Mouse (Mus musculus) limb, embryonic 14.5 days (tissue): ENCODE measurements around the gene Akna. TPM values are rescaled to one million over a fixed set of nuclear protein-coding genes. Genes with fewer than 3 reads are reported as not detected.

Experiments
- ATAC-seq: fragments of 200-750 bp; cut with Nextera tagmentation; 2 replicates; pipeline ENCODE4 v1.8.0; 2017; ENCODE audit warnings: low read depth, moderate number of reproducible peaks, moderate TSS enrichment; ENCODE audit not compliant: low FRiP score
- DNase-seq: peaks from one replicate; pipeline ENCODE4 v3.0.0-alpha.2; 2015; ENCODE audit warnings: low spot score
- H3K27ac ChIP-seq: fragments of 300-500 bp; sonication (generic); replicated peaks from 2 replicates; pipeline ENCODE4 v1.5.1; 2014; ENCODE audit warnings: low read depth, mild to moderate bottlenecking, low read length, moderate library complexity, mixed read lengths
- H3K27me3 ChIP-seq: fragments of 300-500 bp; sonication (generic); 2 replicates; pipeline ENCODE4 v1.6.1; 2014; ENCODE audit warnings: low read length, mixed read lengths; ENCODE audit not compliant: control insufficient read depth, insufficient read depth
- H3K36me3 ChIP-seq: fragments of 300-500 bp; sonication (generic); 2 replicates; pipeline ENCODE4 v1.6.1; 2014; ENCODE audit warnings: mild to moderate bottlenecking, low read length, moderate library complexity, mixed read lengths; ENCODE audit not compliant: control insufficient read depth, insufficient read depth
- H3K4me1 ChIP-seq: fragments of 300-500 bp; sonication (generic); 2 replicates; pipeline ENCODE4 v1.6.1; 2014; ENCODE audit warnings: antibody characterized with exemption, low read length, mixed read lengths; ENCODE audit not compliant: control insufficient read depth, insufficient read depth
- H3K4me2 ChIP-seq: fragments of 300-500 bp; sonication (generic); replicated peaks from 2 replicates; pipeline ENCODE4 v1.6.1; 2014; ENCODE audit warnings: low read depth, mild to moderate bottlenecking, low read length, moderate library complexity; ENCODE audit not compliant: severe bottlenecking
- H3K4me3 ChIP-seq: fragments of 300-500 bp; sonication (generic); replicated peaks from 2 replicates; pipeline ENCODE4 v1.5.1; 2014; ENCODE audit warnings: low read length
- H3K9ac ChIP-seq: fragments of 300-500 bp; sonication (generic); 2 replicates; pipeline ENCODE4 v1.6.1; 2014; ENCODE audit warnings: mild to moderate bottlenecking, low read depth, low read length, moderate library complexity; ENCODE audit not compliant: severe bottlenecking
- H3K9me3 ChIP-seq: fragments of 300-500 bp; sonication (generic); 2 replicates; pipeline ENCODE4 v1.6.1; 2016; ENCODE audit warnings: low read length; ENCODE audit not compliant: control insufficient read depth
- POLR2A ChIP-seq: fragments of 200-500 bp; IDR thresholded peaks from 2 replicates; pipeline ENCODE4 v1.8.0; 2012; ENCODE audit warnings: inconsistent platforms, mild to moderate bottlenecking, moderate library complexity, borderline replicate concordance; ENCODE audit not compliant: insufficient read depth, insufficient read length; ENCODE audit errors: extremely low read depth
- WGBS: fragments of 180-500 bp; shearing (Covaris S2); extraction: QIAGEN DNeasy Blood & Tissue Kit; methylation state at CpG from one replicate; pipeline ENCODE4 v1.1.7; 2014; 5-methylcytosine and 5-hydroxymethylcytosine counted together
- polyA plus RNA-seq, 2 experiments: library from polyadenylated mRNA; depleted of rRNA in 1 of 2; stranded (reverse) in 1 of 2; unstranded in 1 of 2; fragments of >200 nt; fragmentation: Nextera tagmentation in 1 of 2; extraction: Ambion mirVana in 1 of 2; gene quantifications; 2 replicates each; pipeline versions ENCODE4 v1.2.1 to v1.2.3; 2012 to 2014

Gene Akna
- polyA plus RNA-seq, 2 experiments, result 5.4 to 6.2 TPM

DNA sequence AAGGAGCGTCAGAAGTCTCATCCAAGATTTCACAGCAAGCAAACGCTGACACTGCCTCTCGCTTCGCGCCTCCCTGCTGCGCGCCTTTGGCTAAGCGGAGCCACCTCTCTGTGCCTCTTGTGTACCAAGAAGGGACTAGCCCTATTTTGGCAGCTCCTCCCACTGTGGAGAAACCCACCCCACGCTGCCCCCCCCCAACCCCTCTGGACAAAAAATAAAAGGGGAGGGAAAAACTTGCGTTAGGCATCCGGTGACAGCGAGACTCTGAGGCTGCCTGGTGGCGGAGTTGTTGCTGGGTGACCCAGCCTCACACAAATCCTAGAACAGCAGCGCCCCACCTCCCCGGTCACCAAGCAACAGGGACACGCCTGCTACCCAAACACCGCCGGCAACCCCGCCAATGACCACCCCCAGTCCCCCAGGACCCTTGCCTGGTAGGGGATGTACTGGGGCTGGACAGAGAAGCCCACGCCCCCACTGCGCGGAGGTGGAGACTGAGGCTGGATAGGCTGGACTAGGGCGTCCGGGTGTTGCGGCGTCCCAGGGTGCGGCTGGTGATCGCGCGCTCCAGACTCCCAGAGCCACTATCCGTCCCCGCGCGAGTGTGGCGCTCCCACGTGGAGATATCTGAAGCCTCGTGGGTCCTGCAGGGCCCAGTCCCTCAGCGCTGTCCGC is 6.9 kb upstream of the Akna start:
- Histone ChIP-seq H3K4me2 (peak overlapping the region; percentile 96), H3K9ac (peak overlapping the region; percentile 50), H3K27ac (0 out of 2 replicates have a peak overlapping the region, but pooled peaks have one; percentile 34), H3K4me1 (peaks cover 22% of the 10 kb centered on the region), H3K27me3 (no peaks in the 10 kb centered on the region), H3K4me3 (peak overlapping the region; percentile 55), H3K9me3 (no peaks in the 10 kb centered on the region), H3K36me3 (no peaks in the 10 kb centered on the region)
- TF ChIP-seq POLR2A, result no peak
- peak; percentile 78 for ATAC-seq
- WGBS, result under 1% methylated on average over 37 of the region's 39 CpGs
- DNase-seq, result peak; percentile 65

GRCm38 (mm10) chr4:63409317-63409907 is 6.3 kb upstream of the Akna start:
- H3K36me3 ChIP-seq, result no peaks in the 10 kb centered on the region
- H3K9ac ChIP-seq, result peak overlapping the region; percentile 40; the same call in 1 of the 2 replicates
- 2% methylated on average over 18 of the region's 18 CpGs for WGBS
- peak overlapping the region; percentile 55 for H3K4me3 ChIP-seq
- ATAC-seq (no peak), DNase-seq (no peak)
- H3K4me2 ChIP-seq, result peak overlapping the region; percentile 96
- no peaks in the 10 kb centered on the region for H3K27me3 ChIP-seq
- H3K4me1 ChIP-seq, result peaks cover 29% of the 10 kb centered on the region
- H3K9me3 ChIP-seq, result no peaks in the 10 kb centered on the region
- no peak overlapping the region for H3K27ac ChIP-seq
- TF ChIP-seq POLR2A, result no peak

GRCm38 (mm10) chr4:63408649-63409048 is 5.5 kb upstream of the Akna start:
- peak; percentile 34; the same call in 1 of the 2 replicates for ATAC-seq
- Histone ChIP-seq H3K27me3 (no peaks in the 10 kb centered on the region), H3K4me3 (peak overlapping the region; percentile 55), H3K36me3 (no peaks in the 10 kb centered on the region), H3K9me3 (no peaks in the 10 kb centered on the region), H3K27ac (no peak overlapping the region), H3K4me1 (peaks cover 36% of the 10 kb centered on the region), H3K9ac (0 out of 2 replicates have a peak overlapping the region, but pooled peaks have one; percentile 40), H3K4me2 (peak overlapping the region; percentile 96)
- no peak for TF ChIP-seq POLR2A
- WGBS, result 9% methylated on average over 8 of the region's 8 CpGs
- DNase-seq, result peak; percentile 60

DNA sequence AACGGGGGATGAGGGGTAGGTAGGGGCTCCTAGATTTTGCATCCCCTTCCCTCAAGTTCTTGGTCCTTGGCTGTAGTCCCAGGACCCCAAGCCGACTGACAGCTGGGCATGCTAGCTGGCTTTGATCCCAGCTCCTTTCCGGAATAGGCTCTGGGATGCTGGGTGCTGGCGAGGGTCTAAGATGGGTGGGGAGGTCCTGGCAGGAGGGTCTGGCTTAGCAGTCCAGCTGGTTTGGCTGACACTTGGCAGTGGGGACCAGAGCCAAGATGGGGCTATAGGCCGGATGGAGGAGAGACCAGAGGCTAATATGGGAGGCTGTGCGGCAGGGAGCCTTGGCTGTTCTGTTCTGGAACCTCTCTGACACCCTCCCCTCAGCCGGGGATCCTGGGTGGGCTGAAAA is 5.1 kb upstream of the Akna start:
- no peak for TF ChIP-seq POLR2A
- no peak for DNase-seq
- Histone ChIP-seq H3K9ac (no peak overlapping the region), H3K27me3 (no peaks in the 10 kb centered on the region), H3K27ac (no peak overlapping the region), H3K4me3 (no peak overlapping the region), H3K9me3 (no peaks in the 10 kb centered on the region), H3K4me1 (peaks cover 40% of the 10 kb centered on the region), H3K4me2 (peak overlapping the region; percentile 96), H3K36me3 (no peaks in the 10 kb centered on the region)
- no peak for ATAC-seq
- 57% methylated on average over 6 of the region's 7 CpGs for WGBS

DNA sequence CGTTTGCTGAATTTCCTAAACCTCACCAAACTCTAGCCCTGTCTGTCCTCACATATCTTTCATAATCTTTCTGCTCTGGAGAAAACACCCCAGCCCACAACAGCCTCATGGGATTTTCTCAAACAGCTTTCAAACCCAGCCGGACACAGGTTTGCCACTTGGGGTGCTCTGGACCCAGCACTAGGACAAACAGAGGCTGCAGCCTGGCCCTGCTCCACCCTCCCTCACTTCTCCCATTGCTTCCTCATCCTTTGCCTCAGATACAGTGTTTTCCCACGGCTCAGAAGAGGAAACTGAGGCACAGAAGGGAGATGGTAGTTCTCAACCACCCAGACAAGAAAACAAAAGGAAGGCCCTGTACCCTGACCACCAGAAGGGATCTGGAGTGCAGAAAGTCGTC is 2.5 kb upstream of the Akna start:
- no peak overlapping the region for H3K4me2 ChIP-seq
- H3K27ac ChIP-seq, result no peak overlapping the region
- no peak for TF ChIP-seq POLR2A
- DNase-seq (no peak), ATAC-seq (no peak)
- H3K4me3 ChIP-seq, result no peak overlapping the region
- no peaks in the 10 kb centered on the region for H3K36me3 ChIP-seq
- no peaks in the 10 kb centered on the region for H3K27me3 ChIP-seq
- H3K9ac ChIP-seq, result no peak overlapping the region
- peaks cover 54% of the 10 kb centered on the region for H3K4me1 ChIP-seq
- WGBS, result 61% methylated on average over 4 of the region's 4 CpGs
- H3K9me3 ChIP-seq, result no peaks in the 10 kb centered on the region
